Mouse (Mus musculus): ENCODE measurements around the gene Gm4353.

DNA sequence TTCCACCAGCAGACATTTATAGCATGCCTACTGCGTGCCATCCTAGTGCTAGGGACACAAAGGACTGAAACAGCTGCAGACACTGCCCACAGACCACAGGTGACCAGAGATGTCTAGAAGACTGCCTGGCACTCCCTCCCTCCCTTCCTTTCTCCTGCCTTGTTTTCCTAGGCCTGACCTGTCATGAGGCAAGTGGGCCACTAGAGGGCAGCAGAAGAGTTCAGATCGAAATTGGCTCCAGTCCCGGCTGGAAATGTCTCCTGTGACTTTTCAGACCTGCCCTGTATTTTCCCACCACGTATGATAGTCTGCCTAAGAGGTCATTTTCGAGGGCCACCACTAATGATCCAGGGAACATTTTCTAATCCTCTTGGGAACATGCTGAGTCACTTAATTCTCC, 47.6 kb upstream of the Gm4353 start:
- TF ChIP-seq CTCF (IDR thresholded peaks at IDR 0.05; ENCODE audit: low read depth) (peak; percentile 95), EP300 (optimal IDR thresholded peaks at IDR 0.05) (no peak)

Data from stomach, postnatal 0 days (tissue).